Mouse (Mus musculus) limb, embryonic 10.5 days (tissue): ENCODE results near the gene Zzef1. TPM values are rescaled to one million over a fixed set of nuclear protein-coding genes. Genes with fewer than 3 reads are reported as not detected.
A peak's percentile ranks its signal among the peaks of the same experiment; 100 is the strongest.
"Not testable (repeated sequence)": the region's sequence is repeated elsewhere in the genome, so short reads cannot be mapped to it uniquely, and the experiment has no call there.

ENCODE experiments used
- DNase-seq: peaks from one replicate; pipeline ENCODE4 v3.0.0-alpha.2; 2017; ENCODE audit warnings: low spot score
- H3K27ac ChIP-seq: fragments of 300-500 bp; sonication (generic); 2 replicates; pipeline ENCODE4 v1.5.1; 2016; ENCODE audit warnings: mild to moderate bottlenecking
- H3K27me3 ChIP-seq: fragments of 300-500 bp; sonication (generic); 2 replicates; pipeline ENCODE4 v1.6.1; 2016; ENCODE audit warnings: low read depth, mild to moderate bottlenecking; ENCODE audit not compliant: poor library complexity, severe bottlenecking
- H3K36me3 ChIP-seq: fragments of 300-500 bp; sonication (generic); 2 replicates; pipeline ENCODE4 v1.6.1; 2016; ENCODE audit warnings: mild to moderate bottlenecking, moderate library complexity
- H3K4me1 ChIP-seq: fragments of 300-500 bp; sonication (generic); 2 replicates; pipeline ENCODE4 v1.6.1; 2016
- H3K4me3 ChIP-seq: fragments of 300-500 bp; sonication (generic); 2 replicates; pipeline ENCODE4 v1.5.1; 2016; ENCODE audit warnings: mild to moderate bottlenecking, moderate library complexity
- H3K9me3 ChIP-seq: fragments of 300-500 bp; sonication (generic); replicated peaks from 2 replicates; pipeline ENCODE4 v1.6.1; 2016; ENCODE audit warnings: mild to moderate bottlenecking
- WGBS: fragments of 180-500 bp; shearing (Covaris S2); methylation state at CpG from one replicate; pipeline ENCODE4 v1.1.7; 2016; 5-methylcytosine and 5-hydroxymethylcytosine counted together
- polyA plus RNA-seq: library from polyadenylated mRNA; unstranded; fragments of >200 nt; fragmentation: Nextera tagmentation; extraction: Ambion mirVana; gene quantifications from 2 replicates; pipeline ENCODE4 v1.2.1, GENCODE M21; 2016

Gene Zzef1
- 6.4 and 6.6 TPM in 2 replicates for polyA plus RNA-seq

GRCm38 (mm10) chr11:72795455-72796295, at the start of gene Zzef1, which contains the start of gene Cyb5d2:
Gene Zzef1 (plus strand): TSS chr11:72796226.
Gene Cyb5d2 (minus strand): TSS chr11:72796142.
- under 1% methylated on average over 64 of the region's 69 CpGs for WGBS

DNA sequence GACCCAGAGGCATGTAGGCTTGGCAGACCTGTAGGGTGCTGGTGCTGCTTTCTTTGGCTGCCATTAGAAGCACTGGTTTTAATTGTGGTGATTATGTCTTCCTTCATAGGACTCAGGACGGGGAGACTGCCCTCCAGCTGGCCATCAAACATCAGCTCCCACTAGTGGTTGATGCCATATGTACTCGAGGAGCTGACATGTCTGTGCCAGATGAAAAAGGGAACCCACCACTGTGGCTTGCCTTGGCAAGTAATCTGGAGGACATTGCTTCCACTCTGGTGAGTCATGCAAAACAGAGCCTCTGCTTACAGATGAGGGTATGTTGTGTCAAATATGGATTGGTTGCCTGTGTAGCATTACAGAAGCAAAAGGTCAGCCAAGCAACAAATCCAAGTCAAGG, 44.1 kb upstream of the Zzef1 start:
- Histone ChIP-seq H3K9me3 (no peaks in the 10 kb centered on the region), H3K4me3 (no peak overlapping the region), H3K36me3 (peaks cover 100% of the 10 kb centered on the region), H3K4me1 (no peaks in the 10 kb centered on the region), H3K27ac (no peak overlapping the region), H3K27me3 (no peaks in the 10 kb centered on the region)
- no peak for DNase-seq
- WGBS = 52% methylated on average over 2 of the region's 2 CpGs

More at GRCm38 (mm10) chr11:72795455-72796295, at the start of gene Zzef1, which contains the start of gene Cyb5d2:
- peaks cover 18% of the 10 kb centered on the region for H3K4me1 ChIP-seq
- no peaks in the 10 kb centered on the region for H3K27me3 ChIP-seq
- H3K4me3 ChIP-seq = peak within 1 kb of the TSS; percentile 98
- peak within 1 kb of the TSS; percentile 93 for H3K27ac ChIP-seq
- DNase-seq = peak; percentile 92
- no peaks in the 10 kb centered on the region for H3K36me3 ChIP-seq
- no peaks in the 10 kb centered on the region for H3K9me3 ChIP-seq

- Histone ChIP-seq H3K36me3 (peaks cover 99% of the 10 kb centered on the region), H3K4me3 (no peak overlapping the region), H3K4me1 (no peaks in the 10 kb centered on the region), H3K9me3 (no peaks in the 10 kb centered on the region), H3K27me3 (no peaks in the 10 kb centered on the region), H3K27ac (no peak overlapping the region)
- 95% methylated on average over 5 of the region's 5 CpGs for WGBS
- DNase-seq = no peak
Observed at GRCm38 (mm10) chr11:72758316-72758715, 37.7 kb upstream of the Zzef1 start.

DNA sequence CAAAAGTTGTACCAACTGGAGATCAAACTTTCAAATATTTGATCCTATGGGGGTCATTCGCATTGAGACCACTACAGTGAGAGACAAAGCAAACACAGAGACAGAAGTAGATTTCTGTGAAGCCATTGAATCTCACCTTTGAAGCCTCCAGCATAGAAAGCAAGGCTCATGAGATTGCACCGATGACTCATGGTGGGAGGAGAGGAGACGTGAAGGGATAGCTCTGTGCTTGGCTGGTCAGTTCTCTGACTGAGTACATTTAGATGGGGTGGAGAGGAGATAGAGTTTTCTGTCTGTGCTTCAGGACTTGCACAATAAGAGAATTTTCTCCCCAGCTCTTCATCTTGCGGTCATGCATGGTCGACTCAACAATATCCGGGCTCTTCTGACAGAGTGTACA, 36.4 kb upstream of the Zzef1 start:
- Histone ChIP-seq H3K27ac (no peak overlapping the region), H3K27me3 (no peaks in the 10 kb centered on the region), H3K4me1 (no peaks in the 10 kb centered on the region), H3K9me3 (no peaks in the 10 kb centered on the region), H3K36me3 (peaks cover 98% of the 10 kb centered on the region), H3K4me3 (no peak overlapping the region)
- DNase-seq = no peak
- WGBS = 93% methylated on average over 6 of the region's 6 CpGs

GRCm38 (mm10) chr11:72760781-72761180, 35.2 kb upstream of the Zzef1 start:
- Histone ChIP-seq H3K4me1 (no peaks in the 10 kb centered on the region), H3K4me3 (no peak overlapping the region), H3K36me3 (peaks cover 91% of the 10 kb centered on the region), H3K27ac (no peak overlapping the region), H3K27me3 (no peaks in the 10 kb centered on the region), H3K9me3 (no peaks in the 10 kb centered on the region)
- DNase-seq = no peak
- 90% methylated on average over 1 of the region's 1 CpGs for WGBS

- DNase-seq = no peak
- H3K9me3 ChIP-seq = no peaks in the 10 kb centered on the region
- peaks cover 79% of the 10 kb centered on the region for H3K36me3 ChIP-seq
- H3K27me3 ChIP-seq = no peaks in the 10 kb centered on the region
- no peak overlapping the region for H3K27ac ChIP-seq
- H3K4me3 ChIP-seq = no peak overlapping the region
- no peaks in the 10 kb centered on the region for H3K4me1 ChIP-seq
- WGBS = 88% methylated on average over 4 of the region's 4 CpGs
Observed at GRCm38 (mm10) chr11:72764270-72764669, 31.8 kb upstream of the Zzef1 start.

DNA sequence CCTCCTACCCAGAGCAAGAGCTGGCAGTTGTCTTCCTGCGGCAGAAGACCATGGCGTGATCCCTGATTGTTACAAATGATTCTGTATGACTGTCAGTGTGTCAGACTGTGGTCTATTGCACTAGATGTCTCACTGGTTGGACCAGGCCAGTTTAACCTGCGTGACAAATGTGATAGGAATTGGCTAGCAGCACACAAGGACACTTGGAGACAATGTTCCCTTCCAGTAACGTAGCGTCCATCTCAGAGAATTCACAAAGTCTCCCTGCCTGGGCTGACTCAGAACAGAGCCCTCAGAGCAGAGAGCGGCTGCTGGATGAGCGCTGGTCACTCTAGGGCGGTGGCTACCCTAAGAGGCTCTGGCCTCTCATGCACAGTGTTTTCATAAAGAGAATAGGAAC, 28.3 kb upstream of the Zzef1 start:
- Histone ChIP-seq H3K4me1 (no peaks in the 10 kb centered on the region), H3K36me3 (peaks cover 58% of the 10 kb centered on the region), H3K4me3 (no peak overlapping the region), H3K27me3 (no peaks in the 10 kb centered on the region), H3K27ac (no peak overlapping the region), H3K9me3 (no peaks in the 10 kb centered on the region)
- 94% methylated on average over 8 of the region's 8 CpGs for WGBS
- DNase-seq = no peak

GRCm38 (mm10) chr11:72769061-72769460, 27.0 kb upstream of the Zzef1 start:
- Histone ChIP-seq H3K4me3 (no peak overlapping the region), H3K36me3 (peaks cover 46% of the 10 kb centered on the region), H3K27me3 (no peaks in the 10 kb centered on the region), H3K27ac (no peak overlapping the region), H3K4me1 (no peaks in the 10 kb centered on the region), H3K9me3 (no peaks in the 10 kb centered on the region)
- no peak for DNase-seq
- 96% methylated on average over 3 of the region's 3 CpGs for WGBS

DNA sequence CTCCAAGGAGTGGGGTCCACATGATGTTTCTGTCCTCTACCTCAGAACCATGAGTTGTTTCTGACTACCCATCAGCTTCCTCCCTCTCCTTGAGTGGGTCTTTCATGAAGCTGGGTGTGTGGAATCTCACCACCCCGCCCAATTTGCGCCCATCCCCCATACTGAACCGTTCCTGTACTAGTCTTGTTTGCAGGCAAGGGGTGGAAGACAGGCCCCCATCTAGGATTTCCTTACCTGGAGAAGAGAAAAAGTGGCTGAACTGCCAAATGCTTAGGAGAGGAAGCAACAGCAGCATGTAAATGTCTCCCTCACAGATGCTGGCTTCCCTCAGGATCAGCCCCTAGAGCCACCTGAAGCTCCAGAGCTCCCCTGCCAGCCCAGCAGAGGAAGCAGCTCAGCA, 25.7 kb upstream of the Zzef1 start:
- no peaks in the 10 kb centered on the region for H3K9me3 ChIP-seq
- no peaks in the 10 kb centered on the region for H3K4me1 ChIP-seq
- H3K36me3 ChIP-seq = peaks cover 38% of the 10 kb centered on the region
- no peaks in the 10 kb centered on the region for H3K27me3 ChIP-seq
- no peak overlapping the region for H3K4me3 ChIP-seq
- no peak for DNase-seq
- no peak overlapping the region for H3K27ac ChIP-seq
- 91% methylated on average over 3 of the region's 3 CpGs for WGBS

DNA sequence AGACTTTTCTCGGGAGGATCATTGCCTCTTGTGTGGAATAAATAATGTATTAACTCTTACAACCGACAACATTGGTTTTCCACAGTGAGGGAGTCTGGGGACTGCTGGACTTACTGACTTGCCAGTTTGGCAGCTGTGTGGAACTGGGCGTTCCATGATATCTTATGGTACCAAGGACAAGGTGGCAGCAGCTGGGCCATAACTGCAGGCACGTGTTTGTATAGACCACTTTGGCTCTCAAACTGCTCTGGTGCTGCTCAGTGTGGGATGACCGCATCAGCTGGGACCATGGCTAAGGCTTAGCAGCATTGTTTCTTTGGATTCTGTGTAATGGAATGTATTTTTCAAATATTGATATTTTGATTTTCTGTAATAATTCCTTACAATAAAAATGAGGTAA, 25.2 kb upstream of the Zzef1 start:
- H3K9me3 ChIP-seq = no peaks in the 10 kb centered on the region
- no peak overlapping the region for H3K4me3 ChIP-seq
- DNase-seq = no peak
- H3K27ac ChIP-seq = no peak overlapping the region
- no peaks in the 10 kb centered on the region for H3K4me1 ChIP-seq
- 89% methylated on average over 5 of the region's 5 CpGs for WGBS
- peaks cover 35% of the 10 kb centered on the region for H3K36me3 ChIP-seq
- H3K27me3 ChIP-seq = no peaks in the 10 kb centered on the region

DNA sequence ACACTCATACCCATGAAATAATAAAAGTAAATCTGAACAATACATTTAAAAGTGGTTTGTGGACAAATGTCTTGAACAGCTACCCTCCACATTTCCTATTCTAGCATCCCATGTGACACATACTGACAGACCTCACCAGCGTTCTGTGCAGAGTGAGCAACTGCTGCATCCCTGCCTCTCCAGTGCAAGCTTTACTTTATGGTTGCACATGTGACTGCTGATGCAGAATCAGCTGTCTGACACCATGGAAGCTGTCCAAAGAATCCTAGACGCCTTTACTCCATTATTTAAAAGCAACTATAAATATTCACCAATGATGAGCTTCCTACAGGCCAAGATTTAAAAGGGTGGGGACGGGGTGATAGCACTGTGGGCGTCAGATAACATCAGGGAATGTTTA, 24.6 kb upstream of the Zzef1 start:
- DNase-seq = no peak
- no peak overlapping the region for H3K27ac ChIP-seq
- H3K27me3 ChIP-seq = no peaks in the 10 kb centered on the region
- H3K4me3 ChIP-seq = no peak overlapping the region
- 84% methylated on average over 4 of the region's 4 CpGs for WGBS
- no peaks in the 10 kb centered on the region for H3K9me3 ChIP-seq
- no peaks in the 10 kb centered on the region for H3K4me1 ChIP-seq
- H3K36me3 ChIP-seq = peaks cover 33% of the 10 kb centered on the region

- WGBS = 29% methylated on average over 1 of the region's 1 CpGs
- not testable (repeated sequence) for DNase-seq, H3K4me3 ChIP-seq, H3K27ac ChIP-seq, H3K4me1 ChIP-seq, H3K9me3 ChIP-seq, H3K27me3 ChIP-seq
- peaks cover 26% of the 10 kb centered on the region for H3K36me3 ChIP-seq
Observed at GRCm38 (mm10) chr11:72772611-72773010, 23.4 kb upstream of the Zzef1 start.

- H3K4me1 ChIP-seq = no peaks in the 10 kb centered on the region
- H3K9me3 ChIP-seq = no peaks in the 10 kb centered on the region
- no peak overlapping the region for H3K27ac ChIP-seq
- DNase-seq = no peak
- H3K27me3 ChIP-seq = no peaks in the 10 kb centered on the region
- H3K4me3 ChIP-seq = no peak overlapping the region
- no peaks in the 10 kb centered on the region for H3K36me3 ChIP-seq
Observed at GRCm38 (mm10) chr11:72778957-72779356, 17.1 kb upstream of the Zzef1 start.
